Mouse (Mus musculus) adrenal gland (tissue): Measurements from ENCODE around the gene Gm5741.
"Not testable (repeated sequence)": the region's sequence is repeated elsewhere in the genome, so short reads cannot be mapped to it uniquely, and the experiment has no call there.

Experiments
- intact Hi-C: fragments of 180-260 bp; cut with DNase I; formaldehyde crosslinking; loops from one replicate; pipeline ENCODE4 v1.15.1; 2025
- long read RNA-seq, 2 experiments: library from polyadenylated mRNA; unstranded; transcript quantifications; one replicate each; pipeline ENCODE4 v2.0.0; 2020; ENCODE audit warnings: borderline replicate concordance in 1 of 2; ENCODE audit not compliant: insufficient replicate concordance in 1 of 2

The Gm5741 gene
- long read RNA-seq, experiment 1: 0 reads
- long read RNA-seq, experiment 2: 0 reads

GRCm38 (mm10) chr8:85067982-85068381 lies at the start of gene Gm5741:
TSS of gene Gm5741 (minus strand) at chr8:85067982.
- intact Hi-C loops: no loop called here

GRCm38 (mm10) chr8:85116984-85117383 lies 49.2 kb upstream of the Gm5741 start:
- intact Hi-C loops: no loop called here

GRCm38 (mm10) chr8:85115501-85115900 lies 47.7 kb upstream of the Gm5741 start:
- intact Hi-C loops: no loop called here

GRCm38 (mm10) chr8:85113241-85113640 lies 45.5 kb upstream of the Gm5741 start:
- intact Hi-C loops: no loop called here

- intact Hi-C loops: no loop called here
Observed at GRCm38 (mm10) chr8:85100076-85100665, 32.4 kb upstream of the Gm5741 start.

GRCm38 (mm10) chr8:85096850-85097249 lies 29.1 kb upstream of the Gm5741 start:
- intact Hi-C loops: no loop called here

DNA sequence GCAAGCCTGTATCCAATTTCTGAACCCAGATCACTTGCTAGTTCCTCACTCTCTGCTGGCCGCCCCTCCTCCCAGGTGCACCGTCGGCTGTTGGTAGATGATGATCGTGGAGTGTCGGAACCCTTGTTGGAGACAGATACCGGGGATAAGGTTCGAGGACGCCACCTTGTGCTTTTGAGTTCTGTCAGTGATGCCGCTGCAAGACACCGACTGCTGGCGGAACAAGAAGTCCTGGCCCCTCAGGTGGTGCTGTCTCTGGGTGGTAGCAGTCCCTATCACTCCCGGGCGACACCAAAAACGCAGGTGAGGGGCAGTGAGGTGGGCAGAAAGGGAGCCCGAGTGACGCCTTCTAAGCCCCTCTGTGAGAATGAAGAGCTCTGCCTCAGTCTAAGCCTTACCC lies 28.4 kb upstream of the Gm5741 start:
- intact Hi-C loops: no loop called here

DNA sequence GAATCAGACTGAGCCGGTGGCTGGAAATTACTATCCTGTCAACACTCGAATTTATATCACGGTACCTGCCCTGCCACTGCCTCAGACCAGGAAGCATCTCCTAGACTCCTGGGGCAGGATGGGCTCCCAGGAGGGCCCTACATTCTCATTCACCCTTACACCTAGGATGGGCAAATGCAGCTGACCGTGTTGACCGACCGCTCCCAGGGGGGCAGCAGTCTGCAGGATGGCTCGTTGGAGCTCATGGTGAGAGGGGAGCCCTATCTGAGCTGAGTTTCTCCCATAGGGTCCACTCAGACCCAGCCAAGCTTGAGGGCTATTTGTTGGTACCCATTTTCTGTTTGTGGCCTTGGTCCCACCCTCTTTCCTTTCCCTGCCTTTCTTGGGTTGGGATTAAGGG lies 27.8 kb upstream of the Gm5741 start:
- intact Hi-C loops: no loop called here

DNA sequence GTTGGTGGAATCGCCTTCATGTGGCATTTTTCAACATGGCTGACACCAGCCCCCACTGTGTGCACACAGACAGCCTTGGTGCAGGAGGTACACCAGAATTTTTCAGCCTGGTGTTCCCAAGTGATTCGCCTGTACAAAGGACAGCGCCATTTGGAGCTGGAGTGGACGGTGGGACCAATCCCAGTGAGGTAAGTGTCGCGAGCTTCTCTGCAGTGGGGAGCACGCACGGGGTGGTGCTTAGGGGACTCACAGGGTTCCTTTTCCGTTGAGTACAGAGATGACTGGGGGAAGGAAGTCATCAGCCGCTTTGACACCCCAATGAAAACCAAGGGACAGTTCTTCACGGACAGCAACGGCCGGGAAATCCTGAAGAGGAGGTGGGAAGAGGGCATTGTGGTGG lies 27.3 kb upstream of the Gm5741 start:
- intact Hi-C loops: no loop called here

DNA sequence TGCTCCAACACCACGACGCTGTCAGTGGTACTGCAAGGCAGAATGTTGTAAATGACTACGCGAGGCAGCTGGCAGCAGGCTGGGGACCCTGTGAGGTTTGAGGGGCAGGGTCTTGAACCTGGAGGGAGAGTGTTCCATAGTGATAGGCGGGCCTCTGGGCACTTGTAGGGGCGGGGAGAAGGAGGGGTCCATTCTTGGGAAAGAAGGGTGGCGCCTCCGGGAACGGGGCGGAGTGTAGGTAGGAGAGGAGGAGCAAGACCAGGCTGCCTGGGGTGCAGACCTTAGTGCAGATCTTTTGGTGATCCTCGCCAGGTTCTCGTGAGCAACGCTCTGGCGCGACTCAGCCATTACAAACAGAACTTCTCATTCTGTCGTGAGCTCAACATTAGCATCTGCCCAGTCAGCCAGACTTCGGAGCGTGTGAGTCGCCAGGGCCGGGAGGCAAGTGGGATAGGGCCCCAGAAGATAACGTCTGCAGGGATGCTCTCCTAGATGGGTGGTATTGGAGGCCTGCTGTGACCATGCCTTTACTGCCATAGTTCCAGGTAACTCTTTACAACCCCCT lies 23.8 kb upstream of the Gm5741 start:
- intact Hi-C loops: no loop called here

DNA sequence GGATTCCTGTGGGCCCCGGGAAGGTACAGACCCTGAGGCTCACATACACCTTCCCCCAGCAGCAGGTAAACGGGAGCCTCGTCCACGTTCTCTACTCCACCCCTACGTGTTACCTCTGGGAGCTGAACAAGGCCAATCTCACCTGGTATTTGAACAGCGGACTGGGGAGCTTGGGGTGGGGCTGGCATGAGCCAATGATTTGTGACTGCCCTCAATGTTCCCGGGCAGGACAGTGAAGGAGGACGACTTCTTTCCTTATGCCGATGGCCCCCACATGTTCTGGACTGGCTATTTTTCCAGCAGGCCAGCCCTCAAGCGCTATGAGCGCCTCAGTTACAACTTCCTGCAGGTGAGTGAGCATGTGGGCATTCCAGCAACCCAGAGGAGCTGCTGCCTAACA lies 23.1 kb upstream of the Gm5741 start:
- intact Hi-C loops: no loop called here

DNA sequence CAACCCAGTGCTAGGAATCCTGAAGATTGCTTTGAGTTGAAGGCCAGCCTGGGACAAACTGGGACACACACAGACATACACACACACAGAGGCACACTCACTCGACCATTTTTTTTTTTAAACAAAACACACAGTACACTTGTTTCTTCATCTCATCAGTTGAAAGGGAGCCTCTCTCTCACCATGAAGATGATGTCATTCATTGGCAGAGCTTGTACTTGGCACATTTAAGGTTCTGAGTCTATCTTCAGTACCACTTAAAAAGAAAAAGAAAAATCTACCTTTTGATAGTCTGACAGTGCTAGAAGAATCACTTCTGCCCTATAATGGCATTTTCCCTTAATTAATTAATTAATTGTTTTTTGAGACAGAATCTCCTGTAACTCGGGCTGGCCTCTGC lies 21.0 kb upstream of the Gm5741 start:
- intact Hi-C loops: no loop called here

DNA sequence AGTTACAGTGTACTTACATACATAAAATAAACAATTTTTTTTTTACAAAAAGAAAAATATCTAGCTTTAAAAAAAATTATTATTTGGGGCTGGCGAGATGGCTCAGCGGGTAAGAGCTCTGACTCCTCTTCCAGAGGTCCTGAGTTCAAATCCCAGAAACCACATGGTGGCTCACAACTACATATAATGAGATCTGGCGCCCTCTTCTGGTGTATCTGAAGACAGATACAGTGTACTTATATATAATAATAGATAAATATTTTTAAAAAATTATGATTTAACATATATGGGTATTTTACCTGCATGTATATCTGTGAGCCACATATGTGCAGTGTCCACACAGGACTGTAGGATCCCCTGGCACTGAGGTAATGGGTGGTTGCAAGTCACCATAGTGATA lies 18.5 kb upstream of the Gm5741 start:
- intact Hi-C loops: no loop called here

DNA sequence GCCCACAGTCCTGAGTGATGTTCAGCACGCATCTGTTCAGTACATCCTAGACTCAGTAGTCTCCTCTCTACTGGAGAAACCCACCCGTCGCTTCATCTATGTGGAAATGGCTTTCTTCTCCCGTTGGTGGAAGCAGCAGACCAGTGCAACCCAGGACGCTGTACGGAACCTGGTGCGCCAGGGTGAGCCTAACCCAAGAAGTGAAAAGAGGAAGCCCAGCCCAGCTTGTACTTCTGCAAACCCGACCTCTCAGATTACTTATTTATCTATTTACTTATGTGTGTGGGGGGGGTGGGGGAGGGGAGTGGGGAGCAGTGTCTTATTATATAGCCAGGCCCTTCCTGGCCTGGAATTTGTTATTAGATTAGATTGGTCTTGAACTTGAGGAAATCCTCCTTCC lies 16.9 kb upstream of the Gm5741 start:
- intact Hi-C loops: no loop called here

- intact Hi-C loops: no loop called here
Observed at GRCm38 (mm10) chr8:85083108-85083813, 15.5 kb upstream of the Gm5741 start, which contains the start of gene Man2b1. TSS of gene Man2b1 (plus strand) at chr8:85083270.

DNA sequence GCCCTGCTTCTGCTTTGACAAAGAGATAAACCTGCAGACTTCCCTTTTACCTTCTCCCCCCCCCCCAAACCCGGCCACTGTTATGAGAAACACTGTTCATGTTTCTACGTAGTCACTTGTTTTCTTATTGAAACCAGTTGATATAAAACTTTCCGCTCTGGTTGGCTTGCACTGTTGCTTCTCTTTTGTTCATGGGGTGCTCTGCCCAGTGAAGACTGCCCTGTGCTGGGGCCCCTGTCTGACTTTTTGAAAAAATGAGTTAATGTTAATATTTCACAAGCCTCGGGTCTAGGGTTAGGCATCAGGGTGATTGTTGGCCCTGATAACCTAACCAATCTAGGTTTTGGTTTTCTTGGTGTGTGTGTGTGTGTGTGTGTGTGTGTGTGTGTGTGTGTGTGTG lies 14.4 kb upstream of the Gm5741 start:
- intact Hi-C loops: not testable (repeated sequence)

DNA sequence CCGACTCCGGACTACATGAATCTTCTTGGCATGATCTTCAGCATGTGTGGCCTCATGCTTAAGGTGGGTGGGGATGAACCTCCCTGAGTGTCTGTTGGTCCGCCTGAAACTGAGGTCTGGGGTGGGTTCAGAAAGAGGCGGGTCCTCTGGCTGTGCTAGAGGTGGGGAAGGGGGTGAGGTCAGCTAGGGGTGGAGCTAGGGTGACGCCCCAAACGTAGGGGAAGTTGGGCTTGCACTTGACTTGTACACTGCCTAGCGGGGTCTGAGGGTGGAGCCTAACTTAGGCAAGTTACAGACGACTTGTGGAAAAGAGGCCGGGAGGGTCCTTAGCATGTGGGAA lies 13.4 kb upstream of the Gm5741 start, which contains the start of gene Wdr83:
Gene Wdr83 (minus strand): TSS at position 91 of the 340 bp plus-strand sequence.
- intact Hi-C loops: no loop called here

DNA sequence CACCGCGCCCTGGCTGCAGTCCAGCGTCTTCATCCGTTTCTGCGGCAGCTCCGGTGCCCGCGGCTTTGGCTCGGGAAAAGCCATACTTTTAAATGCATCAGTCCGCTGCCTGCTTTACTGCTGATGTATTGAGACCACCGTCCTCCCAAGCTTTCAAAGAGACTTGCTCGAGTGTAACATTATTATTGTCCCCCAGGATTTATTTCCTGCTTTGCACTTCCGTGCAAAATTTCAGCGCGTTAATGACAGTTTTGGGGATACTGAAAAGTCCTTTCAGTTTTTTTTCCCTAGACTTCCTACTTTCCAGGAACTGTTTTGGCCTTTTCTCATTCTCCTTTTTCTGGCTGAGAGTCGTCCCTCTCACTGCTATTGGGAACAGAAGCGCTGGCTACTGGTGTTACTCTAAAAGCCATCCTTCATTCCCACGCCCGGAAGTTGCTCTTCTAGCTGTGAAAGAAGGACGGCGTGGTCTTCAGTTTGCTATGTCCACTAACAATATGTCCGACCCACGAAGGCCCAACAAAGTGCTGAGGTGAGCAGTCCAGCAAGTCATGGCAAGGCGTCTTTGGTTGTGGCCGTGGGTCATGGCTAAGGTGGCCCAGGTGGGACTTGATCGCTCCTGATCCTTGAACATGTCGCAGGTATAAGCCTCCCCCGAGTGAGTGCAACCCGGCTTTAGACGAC lies 12.9 kb upstream of the Gm5741 start, which contains the start of gene Wdr83os:
Gene Wdr83os (plus strand): TSS at position 209 of the 684 bp plus-strand sequence.
- intact Hi-C loops: no loop called here

DNA sequence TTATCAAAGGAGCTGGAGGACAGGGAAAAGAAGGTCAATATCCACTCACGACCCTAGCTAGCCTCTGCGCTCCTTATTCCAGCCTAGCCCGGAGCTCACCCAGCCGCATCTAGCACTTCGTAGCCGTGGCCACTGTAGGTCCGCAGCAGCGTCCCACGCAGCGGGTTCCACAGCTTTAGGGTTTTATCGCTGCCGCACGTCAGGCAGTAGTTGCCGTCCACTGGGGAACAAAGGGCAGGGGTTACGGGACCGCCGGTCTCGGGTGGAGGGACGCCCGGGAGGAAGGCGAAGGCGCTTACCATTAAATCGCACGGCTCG lies 12.4 kb upstream of the Gm5741 start:
- intact Hi-C loops: no loop called here

DNA sequence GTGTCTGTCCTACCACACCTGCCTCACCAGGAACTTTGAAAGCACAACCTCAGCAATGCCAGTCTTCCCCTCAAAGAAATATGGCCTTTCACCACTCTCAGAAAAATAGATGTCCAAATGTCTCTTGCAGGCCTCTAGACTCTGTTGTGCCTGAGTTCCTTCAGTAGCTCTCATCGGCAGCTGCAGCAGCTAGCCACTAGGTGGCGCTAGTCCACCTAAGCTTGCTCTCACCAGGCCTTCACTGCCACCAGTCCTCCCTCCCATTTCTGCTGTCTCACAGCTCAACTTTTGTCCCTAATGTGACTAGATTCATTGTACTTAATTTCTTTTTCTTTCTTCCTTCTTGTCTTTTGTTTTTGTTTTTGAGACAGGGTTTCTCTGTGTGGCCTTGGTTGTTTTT lies 9.2 kb upstream of the Gm5741 start:
- intact Hi-C loops: loop anchor here (5.0 kb wide), 2 partner anchors 95 to 220 kb away; partner anchors contain the start of genes Orc6 and Vps35

GRCm38 (mm10) chr8:85076001-85076400 lies 8.2 kb upstream of the Gm5741 start:
- intact Hi-C loops: loop anchor here (5.0 kb wide), 2 partner anchors 96 to 221 kb away; partner anchors contain the start of genes Orc6 and Vps35

- intact Hi-C loops: loop anchor here (5.0 kb wide), 3 partner anchors 37 to 223 kb away; partner anchors contain the start of genes Orc6, Tnpo2 and Vps35
Observed at GRCm38 (mm10) chr8:85074617-85075016, 6.8 kb upstream of the Gm5741 start.
